Mouse (Mus musculus) spleen, postnatal 10 days (tissue): ENCODE measurements around the gene Trim63.
A peak's percentile ranks its signal among the peaks of the same experiment; 100 is the strongest.

Experiments
- DNase-seq, 2 experiments: peaks; one replicate each; pipeline ENCODE4 v3.0.0; 2021 to 2022; ENCODE audit warnings: low spot score in 2 of 2

The Trim63 gene

DNA sequence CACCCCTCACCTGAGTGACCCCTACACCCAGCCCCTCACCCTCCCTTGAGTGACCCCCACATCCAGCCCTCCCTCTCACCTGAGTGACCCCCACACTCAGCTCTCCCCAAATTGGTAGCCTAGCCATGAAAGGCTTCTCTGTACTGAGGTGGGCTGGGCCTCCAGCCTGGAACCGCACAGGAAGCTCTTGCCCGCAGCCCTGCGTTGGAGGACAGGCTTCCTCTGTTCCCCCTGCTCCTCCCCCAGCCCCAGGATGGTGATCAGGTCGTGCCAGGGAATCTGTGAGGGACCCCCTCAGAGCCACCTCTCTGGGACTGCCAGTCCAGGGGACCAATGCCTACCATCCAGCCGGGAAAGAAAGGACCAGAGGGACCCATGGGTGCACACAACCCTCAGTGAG is 50.4 kb downstream of the Trim63 start:
- DNase-seq: no peak

DNA sequence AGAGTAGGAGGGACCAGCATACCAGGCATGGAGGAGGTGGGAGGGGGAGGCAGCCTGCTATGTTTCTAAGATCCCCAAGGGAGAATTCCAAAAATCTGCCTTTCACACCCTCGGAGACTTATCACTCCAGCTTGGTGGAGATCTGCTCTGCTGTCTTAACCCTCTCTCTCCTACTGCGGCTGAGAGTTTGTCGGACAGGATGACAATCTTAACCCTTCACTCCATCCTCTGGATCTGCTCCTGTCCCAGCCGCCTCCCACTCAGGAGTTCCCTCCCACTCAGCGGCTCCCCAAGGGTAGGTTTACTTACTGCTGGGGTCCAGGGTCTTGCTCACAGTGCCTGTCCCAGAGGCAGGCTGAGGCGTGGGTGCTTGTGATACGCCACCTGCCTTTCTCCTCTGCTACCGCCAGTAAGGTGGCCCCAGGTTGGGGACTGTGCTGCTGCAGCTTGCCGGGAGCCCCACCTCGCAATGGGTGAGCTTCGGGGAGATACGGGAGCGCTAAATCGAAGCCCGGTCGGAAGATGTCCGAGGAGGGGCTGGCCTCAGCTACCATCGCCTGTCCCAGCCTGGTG is 55.8 kb downstream of the Trim63 start:
- no peak for DNase-seq

DNA sequence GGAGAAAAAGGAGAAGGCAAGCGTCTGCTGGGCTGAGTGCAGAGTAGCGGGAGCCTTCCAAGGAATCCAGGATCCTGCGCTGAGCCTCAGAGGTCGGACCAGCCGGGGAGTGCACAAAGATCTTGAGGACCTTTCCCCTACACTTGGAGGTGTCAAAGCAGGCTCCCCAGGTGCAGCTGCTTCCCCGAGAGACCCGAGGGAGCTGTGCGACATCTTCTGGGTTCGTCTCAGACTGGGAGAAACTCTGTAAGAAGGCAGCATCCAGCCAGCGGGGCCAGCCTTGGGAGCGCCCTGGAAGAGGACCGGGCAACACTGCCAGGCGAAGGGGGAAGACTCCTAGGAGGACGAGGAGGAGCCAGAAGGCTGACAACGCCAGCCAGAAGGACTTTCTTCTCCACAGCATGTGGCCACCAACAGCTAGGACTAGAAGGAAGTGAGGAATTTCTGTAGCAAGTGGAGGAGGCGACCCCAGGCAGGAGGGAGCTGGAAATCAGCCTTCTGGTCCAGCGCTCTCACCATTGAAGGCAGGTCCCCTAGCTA is 56.5 kb downstream of the Trim63 start:
- DNase-seq: no peak

DNA sequence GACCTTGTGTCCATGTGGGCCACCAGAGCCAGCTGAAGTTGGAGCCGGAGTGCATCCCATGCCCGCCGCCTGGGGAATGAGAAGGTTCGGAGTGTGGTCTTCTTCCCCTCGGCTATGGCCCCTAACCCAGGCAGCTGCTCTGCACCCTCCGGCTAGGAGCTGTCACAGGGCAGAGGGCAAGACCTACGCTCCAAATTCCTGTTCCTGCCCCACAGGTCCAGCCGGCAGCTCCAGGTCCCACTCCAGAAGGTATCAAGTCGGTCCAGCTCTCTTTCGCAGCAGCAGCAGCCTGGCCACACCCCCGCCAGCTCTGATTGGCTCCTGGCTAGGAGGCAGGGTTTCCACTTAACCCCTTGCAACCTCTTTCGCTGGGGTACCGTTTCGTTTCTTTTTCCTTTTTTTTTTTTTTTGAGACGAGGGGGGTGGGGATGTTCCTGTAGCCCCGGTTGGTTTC is 57.4 kb downstream of the Trim63 start:
- peak in 1 of 2 experiments; percentile 76 for DNase-seq

DNA sequence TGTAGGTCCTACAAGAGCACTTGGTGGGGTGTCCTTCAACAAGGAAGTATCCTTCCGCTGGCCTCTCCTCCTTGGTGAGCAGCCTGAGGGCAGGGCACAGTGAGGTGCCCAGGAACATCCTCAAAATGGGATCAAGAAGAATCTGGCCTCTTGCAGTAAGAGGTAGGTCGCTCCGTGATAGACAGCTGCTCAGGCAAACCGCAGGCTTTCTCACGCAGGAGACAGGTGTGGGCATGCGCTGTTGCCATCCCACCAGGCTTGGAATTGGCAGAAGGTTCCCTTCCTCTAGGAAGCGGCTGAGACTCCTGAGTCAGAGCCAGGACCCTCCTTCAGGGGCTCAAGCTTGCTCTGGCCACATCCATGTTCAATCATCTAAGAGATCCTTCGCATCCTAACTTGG is 58.4 kb downstream of the Trim63 start:
- no peak for DNase-seq

DNA sequence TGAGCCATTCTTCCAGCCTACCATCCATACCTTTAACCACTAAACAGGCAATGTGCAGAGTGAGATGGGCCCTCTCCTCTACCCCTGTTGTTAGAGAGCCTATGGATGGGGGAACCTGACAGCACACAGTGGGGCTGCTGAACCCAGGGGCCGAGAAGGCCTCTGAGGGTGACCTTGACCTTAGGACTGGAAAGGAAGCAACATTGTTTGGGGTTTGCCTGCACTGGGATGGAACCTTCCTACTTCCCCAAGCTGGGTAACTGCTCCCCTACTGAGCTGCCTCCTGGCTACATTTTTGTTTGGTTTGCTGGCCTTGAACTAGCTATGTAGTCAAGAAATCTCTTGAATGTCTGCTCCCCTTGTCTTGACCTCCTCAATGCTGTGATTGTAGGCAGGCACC is 59.4 kb downstream of the Trim63 start:
- no peak for DNase-seq

DNA sequence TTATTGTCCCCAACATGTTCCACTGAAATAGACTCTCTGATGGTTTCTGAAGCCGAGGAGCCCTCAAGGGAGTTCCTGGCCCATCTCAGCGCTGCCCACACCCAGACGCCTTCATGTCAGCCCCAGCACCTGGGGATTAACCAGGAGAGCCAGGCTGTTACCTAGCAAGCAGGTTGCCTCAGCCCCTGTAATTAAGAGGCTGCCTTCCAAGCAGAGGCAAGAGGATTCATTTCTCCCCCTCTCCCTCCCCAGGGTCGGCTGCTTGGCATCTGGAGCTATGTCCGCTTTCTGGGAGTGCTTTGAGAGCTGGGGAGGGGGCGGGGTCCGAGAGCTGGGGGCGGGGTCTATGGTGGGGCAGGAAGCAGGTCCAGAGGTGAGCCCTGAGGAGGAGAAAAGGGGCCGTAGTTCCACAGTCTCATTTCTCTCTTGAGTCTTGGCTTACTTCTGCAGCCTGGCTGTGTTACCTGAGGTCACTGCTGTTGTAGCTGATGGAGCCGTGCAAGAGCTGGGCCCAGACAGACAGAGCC is 63.2 kb downstream of the Trim63 start:
- no peak for DNase-seq
